Mouse (Mus musculus) CH12.LX (cell line): ENCODE data around the gene Fuk.

Source experiments
- CHD2 ChIP-seq: IDR thresholded peaks from 2 replicates; pipeline ENCODE4 v1.6.1; 2011; ENCODE audit warnings: low read length, improper control_type of control experiment
- CTCF ChIP-seq, 2 experiments: IDR thresholded peaks in 1 of 2; conservative IDR thresholded peaks in 1 of 2; 2 replicates each; pipeline ENCODE4 v1.5.1; 2011 to 2012; ENCODE audit warnings: low read depth in 2 of 2, low read length in 2 of 2, improper control_type of control experiment in 1 of 2, inconsistent platforms in 1 of 2, mild to moderate bottlenecking in 1 of 2, moderate library complexity in 1 of 2
- EP300 ChIP-seq: IDR thresholded peaks from 2 replicates; pipeline ENCODE4 v1.6.1; 2011; ENCODE audit warnings: low read length, improper control_type of control experiment
- MAX ChIP-seq: IDR thresholded peaks from 2 replicates; pipeline ENCODE4 v1.6.1; 2011; ENCODE audit warnings: low read length, improper control_type of control experiment
- MXI1 ChIP-seq: IDR thresholded peaks from 2 replicates; pipeline ENCODE4 v1.6.1; 2011; ENCODE audit warnings: mild to moderate bottlenecking, low read depth, low read length, improper control_type of control experiment
- NELFE ChIP-seq: IDR thresholded peaks from 2 replicates; pipeline ENCODE4 v1.6.1; 2011; ENCODE audit warnings: low read depth, low read length, improper control_type of control experiment
- POLR2A ChIP-seq: IDR thresholded peaks from 2 replicates; pipeline ENCODE4 v1.6.1; 2011; ENCODE audit warnings: low read depth, mild to moderate bottlenecking, improper control_type of control experiment, low read length
- POLR2AphosphoS2 ChIP-seq: IDR thresholded peaks from 2 replicates; pipeline ENCODE4 v1.6.1; 2011; ENCODE audit warnings: low read depth, low read length, improper control_type of control experiment
- TCF12 ChIP-seq: IDR thresholded peaks from 2 replicates; pipeline ENCODE4 v1.6.1; 2014; ENCODE audit warnings: low read depth, mild to moderate bottlenecking, inconsistent platforms, low read length, improper control_type of control experiment
- ZC3H11A ChIP-seq: IDR thresholded peaks from 2 replicates; pipeline ENCODE4 v1.6.1; 2012; ENCODE audit warnings: low read depth, mild to moderate bottlenecking, inconsistent platforms, low read length, improper control_type of control experiment
- ZKSCAN1 ChIP-seq: IDR thresholded peaks from 2 replicates; pipeline ENCODE4 v1.6.1; 2012; ENCODE audit warnings: low read depth, inconsistent platforms, low read length, improper control_type of control experiment, borderline replicate concordance
- ZMIZ1 ChIP-seq: IDR thresholded peaks from 2 replicates; pipeline ENCODE4 v1.6.1; 2012; ENCODE audit warnings: low read depth, mild to moderate bottlenecking, inconsistent platforms, low read length, improper control_type of control experiment

GRCm38 (mm10) chr8:110843207-110843606 lies 59.1 kb downstream of the Fuk start:
- no peak for TF ChIP-seq CTCF (conservative IDR thresholded peaks at IDR 0.05 in 1 of 2, IDR thresholded peaks at IDR 0.05 in 1 of 2; ENCODE audit: low read depth in 2 of 2, low read length in 2 of 2)
- TF ChIP-seq ZC3H11A: no peak
- TF ChIP-seq POLR2A: no peak
- TF ChIP-seq ZKSCAN1: no peak
- no peak for TF ChIP-seq ZMIZ1
- TF ChIP-seq MAX: no peak
- TF ChIP-seq CHD2: no peak
- no peak for TF ChIP-seq MXI1
- TF ChIP-seq NELFE: no peak
- no peak for TF ChIP-seq EP300
- TF ChIP-seq POLR2AphosphoS2: no peak
- no peak for TF ChIP-seq TCF12
